Mouse (Mus musculus): Measurements from ENCODE around the gene Tmcc3. TPM values are rescaled to one million over a fixed set of nuclear protein-coding genes. Genes with fewer than 3 reads are reported as not detected.

Tmcc3 gene
- total RNA-seq (2022): 10 to 100 TPM; 12.4 to 22.2 (median 15.1) TPM

- DNase-seq: no peak
Observed at GRCm38 (mm10) chr10:94311511-94312006, at the start of gene Tmcc3. Gene Tmcc3 (plus strand): TSS chr10:94311949.

- no peak for DNase-seq
Observed at GRCm38 (mm10) chr10:94262646-94263045, 49.1 kb upstream of the Tmcc3 start.

- no peak for DNase-seq
Observed at GRCm38 (mm10) chr10:94263211-94263610, 48.5 kb upstream of the Tmcc3 start.

GRCm38 (mm10) chr10:94265656-94266542 lies 45.9 kb upstream of the Tmcc3 start:
- no peak for DNase-seq

GRCm38 (mm10) chr10:94275321-94275720 lies 36.4 kb upstream of the Tmcc3 start:
- no peak for DNase-seq

GRCm38 (mm10) chr10:94276511-94276910 lies 35.2 kb upstream of the Tmcc3 start:
- no peak for DNase-seq

GRCm38 (mm10) chr10:94282179-94282578 lies 29.6 kb upstream of the Tmcc3 start:
- no peak for DNase-seq

- no peak for DNase-seq
Observed at GRCm38 (mm10) chr10:94282797-94283196, 29.0 kb upstream of the Tmcc3 start.

GRCm38 (mm10) chr10:94294437-94294836 lies 17.3 kb upstream of the Tmcc3 start:
- no peak for DNase-seq

- peak; percentile 8 for DNase-seq
Observed at GRCm38 (mm10) chr10:94294933-94295750, 16.6 kb upstream of the Tmcc3 start.

GRCm38 (mm10) chr10:94295923-94296605 lies 15.7 kb upstream of the Tmcc3 start:
- DNase-seq: no peak

- DNase-seq: no peak
Observed at GRCm38 (mm10) chr10:94298471-94298870, 13.3 kb upstream of the Tmcc3 start, which contains the start of gene Gm4792. Gene Gm4792 (minus strand): TSS chr10:94298703.

GRCm38 (mm10) chr10:94299301-94299700 lies 12.4 kb upstream of the Tmcc3 start:
- no peak for DNase-seq

GRCm38 (mm10) chr10:94304064-94304657 lies 7.6 kb upstream of the Tmcc3 start:
- no peak for DNase-seq

GRCm38 (mm10) chr10:94305526-94305925 lies 6.2 kb upstream of the Tmcc3 start:
- DNase-seq: no peak

GRCm38 (mm10) chr10:94310499-94311267 lies 1.1 kb upstream of the Tmcc3 start:
- DNase-seq: no peak

- DNase-seq: no peak
Observed at GRCm38 (mm10) chr10:94312007-94312715, 412 bp downstream of the Tmcc3 start.

GRCm38 (mm10) chr10:94313146-94313545 lies 1.4 kb downstream of the Tmcc3 start:
- DNase-seq: no peak

GRCm38 (mm10) chr10:94318574-94318973 lies 6.8 kb downstream of the Tmcc3 start:
- DNase-seq: no peak

GRCm38 (mm10) chr10:94329962-94330361 lies 18.2 kb downstream of the Tmcc3 start:
- DNase-seq: no peak

Measured in adrenal gland, adult 8-10 months (tissue).